Mouse (Mus musculus) liver, postnatal 0 days (tissue): ENCODE results near the gene Fastkd5.

Source experiments
- CTCF ChIP-seq: sonication (generic); IDR thresholded peaks from 2 replicates; pipeline ENCODE4 v1.5.1; 2016; ENCODE audit warnings: antibody characterized with exemption, low read depth
- EP300 ChIP-seq: IDR thresholded peaks from 2 replicates; pipeline ENCODE4 v1.6.1; 2016; ENCODE audit warnings: antibody characterized with exemption, low read depth, mild to moderate bottlenecking

DNA sequence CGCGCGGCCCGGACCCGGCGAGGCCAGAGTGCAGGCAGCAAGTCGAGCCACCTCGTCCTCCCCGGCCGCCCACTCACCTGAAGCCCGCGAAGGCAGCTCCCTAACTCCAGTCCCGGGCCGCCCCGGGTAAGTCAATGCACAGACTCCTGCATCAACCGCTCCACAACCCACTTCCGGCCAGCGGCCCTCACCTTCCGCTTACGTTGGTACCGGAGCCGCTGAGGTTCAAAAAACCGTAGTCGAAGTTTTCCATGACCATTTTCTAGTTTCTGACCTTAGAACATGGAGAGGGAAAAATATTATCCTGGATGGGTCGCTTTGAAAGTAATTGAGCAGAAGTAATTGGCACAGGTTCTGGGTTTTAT is at the start of gene Fastkd5, which contains the start of gene Ubox5:
- TF ChIP-seq CTCF, result no peak
- TF ChIP-seq EP300, result peak; percentile 74
